Mouse (Mus musculus): Measurements from ENCODE around the gene Scmh1.

GRCm38 (mm10) chr4:120538664-120539063 is 133.6 kb downstream of the Scmh1 start:
- TF ChIP-seq GATA1 (IDR thresholded peaks at IDR 0.05; ENCODE audit: borderline replicate concordance, low read length) = no peak
- TF ChIP-seq FLI1 (IDR thresholded peaks at IDR 0.05; ENCODE audit: low read length) = no peak

All from megakaryocyte, embryonic 14.5 days (primary cell).